Mouse (Mus musculus): ENCODE results near the gene Aqp2. TPM values are rescaled to one million over a fixed set of nuclear protein-coding genes. Genes with fewer than 3 reads are reported as not detected.
A peak's percentile ranks its signal among the peaks of the same experiment; 100 is the strongest.

The Aqp2 gene
- total RNA-seq, 2 experiments from 2014 or later = not detected

DNA sequence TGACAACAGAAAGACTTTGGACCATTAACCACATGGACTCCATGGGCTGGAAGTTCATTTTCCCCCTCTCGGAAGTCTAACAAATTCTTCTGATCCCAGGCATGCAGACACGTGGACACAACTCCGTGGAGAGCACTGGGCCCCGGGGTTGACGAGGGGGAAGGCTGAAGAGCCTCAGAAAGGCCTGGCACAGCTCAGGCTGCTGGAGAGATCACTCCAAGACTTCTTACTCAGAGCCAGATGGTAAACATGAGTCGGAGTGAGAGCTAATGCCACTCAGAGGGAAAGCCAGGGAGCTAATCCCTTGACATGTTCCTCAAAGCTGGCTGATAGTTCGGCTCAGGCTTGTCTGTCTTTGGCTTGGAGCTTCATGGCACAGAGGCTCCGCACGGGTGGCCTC, 36.4 kb downstream of the Aqp2 start:
- no peak for DNase-seq (ENCODE audit: low spot score in 2 of 2)

DNA sequence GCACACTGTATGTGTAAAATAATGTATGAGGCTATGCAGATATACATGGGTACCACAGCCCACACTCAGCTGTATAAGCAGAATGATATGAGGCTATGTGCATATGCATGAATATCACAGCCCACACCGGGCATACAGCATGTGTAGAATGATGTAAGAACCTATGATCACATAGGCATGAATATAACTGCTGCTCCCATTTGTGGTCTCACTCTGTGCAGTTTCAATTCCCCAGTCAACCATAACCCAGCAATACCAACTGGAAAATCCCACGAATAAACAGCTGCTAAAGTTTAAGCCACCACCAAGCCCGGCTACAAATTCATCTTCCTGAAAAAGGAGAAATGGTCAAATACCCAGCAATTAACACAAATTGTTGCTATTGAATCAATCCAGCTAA, 39.7 kb downstream of the Aqp2 start:
- no peak for DNase-seq (ENCODE audit: low spot score in 2 of 2)

DNA sequence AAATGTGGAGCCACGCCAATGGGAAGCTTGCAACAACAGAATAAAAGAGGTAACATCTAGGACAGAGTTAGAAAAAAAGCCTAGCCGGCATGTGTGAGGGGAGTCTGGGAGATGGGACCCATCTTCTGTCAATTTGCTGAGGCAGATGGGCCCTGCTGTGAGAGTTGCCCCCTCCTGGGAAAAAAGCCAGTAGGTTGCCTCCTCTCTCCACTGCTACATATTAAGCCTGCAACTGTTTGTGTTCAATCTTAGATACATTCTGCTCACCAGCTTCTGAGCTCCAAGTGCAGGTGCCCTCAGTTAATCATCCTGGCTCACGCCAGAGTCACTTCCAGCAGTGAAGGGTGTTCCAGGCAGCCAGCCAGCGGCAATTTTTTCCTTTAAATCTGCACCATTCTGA, 41.0 kb downstream of the Aqp2 start:
- DNase-seq (ENCODE audit: low spot score in 2 of 2) = peak; percentile 57 to 72

DNA sequence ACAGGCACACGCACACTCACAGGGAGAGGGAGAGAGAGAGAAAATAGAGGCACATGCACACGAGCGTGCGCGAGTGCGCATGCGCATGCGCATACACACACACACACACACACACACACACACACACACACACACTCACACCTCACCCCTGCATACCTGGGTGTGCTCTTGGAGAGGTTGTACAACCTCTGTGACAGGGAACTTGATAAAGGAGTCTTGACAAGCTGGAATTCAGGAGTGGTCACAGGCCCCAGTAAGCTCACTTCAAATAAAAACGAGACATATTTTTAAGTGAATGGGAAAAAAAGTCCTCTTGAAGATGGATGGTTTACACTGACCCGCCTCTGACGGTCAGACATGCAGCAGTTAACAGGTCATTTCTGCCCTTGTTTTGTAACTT, 43.2 kb downstream of the Aqp2 start:
- no peak for DNase-seq (ENCODE audit: low spot score in 2 of 2)

DNA sequence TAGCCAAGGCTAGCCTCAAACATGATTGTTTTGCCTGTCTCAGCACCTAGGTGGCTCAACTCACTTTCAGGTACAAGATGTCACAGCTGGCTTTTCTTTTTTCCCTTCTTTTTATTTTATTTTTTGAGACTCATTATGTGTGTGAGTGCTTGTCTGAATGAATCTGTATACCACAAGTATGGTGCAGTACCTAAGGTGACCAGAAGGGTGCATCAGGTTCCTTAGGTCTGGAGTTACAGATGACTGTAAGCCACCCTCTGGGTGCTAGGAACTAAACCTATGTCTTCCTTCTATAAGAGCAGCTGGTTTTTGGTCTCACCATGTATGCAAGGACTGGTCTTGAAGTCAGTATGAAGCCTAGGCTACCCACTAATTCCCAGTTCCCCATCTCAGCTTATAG, 52.8 kb downstream of the Aqp2 start:
- DNase-seq (ENCODE audit: low spot score in 2 of 2) = no peak

Other genes with a start within 250 kb of the Aqp2 start
- 10 to 100 TPM; 12.6 to 13.8 TPM for gene Fmnl3, start 208.6 kb upstream of the Aqp2 start, total RNA-seq (2021)
- 100 to 1,000 TPM; 357 to 369 TPM for gene Tmbim6, start 186.2 kb upstream of the Aqp2 start, total RNA-seq (2021)
- 10 to 100 TPM; 29.1 to 34.9 TPM for gene Nckap5l, start 121.3 kb upstream of the Aqp2 start, total RNA-seq (2021)
- 1 to 10 TPM; 4.3 to 5.0 TPM for gene Bcdin3d, start 104.3 kb upstream of the Aqp2 start, total RNA-seq (2021)
- 100 to 1,000 TPM; 145 to 153 TPM for gene Faim2, start 50.9 kb upstream of the Aqp2 start, total RNA-seq (2021)
- not detected for gene Aqp5, start 11.7 kb downstream of the Aqp2 start, total RNA-seq (2021)
- gene Aqp6, start 22.3 kb downstream of the Aqp2 start, total RNA-seq (2021) = under 1 TPM; 0.19 to 0.37 TPM
- 1 to 10 TPM; 7.6 to 8.7 TPM for gene Racgap1, start 72.6 kb downstream of the Aqp2 start, total RNA-seq (2021)
- 10 to 100 TPM; 37.3 to 41.3 TPM for gene Asic1, start 91.3 kb downstream of the Aqp2 start, total RNA-seq (2021)
- gene Smarcd1, start 123.1 kb downstream of the Aqp2 start, total RNA-seq (2021) = 100 to 1,000 TPM in 1 of 2 experiments, 10 to 100 TPM in 1; 96.1 to 106 TPM
- 1 to 10 TPM; 5.3 to 5.5 TPM for gene Gm17349, start 126.4 kb downstream of the Aqp2 start, total RNA-seq (2021)
- gene Gpd1, start 138.5 kb downstream of the Aqp2 start, total RNA-seq (2021) = 10 to 100 TPM; 76.3 to 83.1 TPM
- gene Cox14, start 146.6 kb downstream of the Aqp2 start, total RNA-seq (2021) = 100 to 1,000 TPM; 124 to 129 TPM
- gene Cers5, start 193.8 kb downstream of the Aqp2 start, total RNA-seq (2021) = 10 to 100 TPM; 32.6 to 39.3 TPM

All from layer of hippocampus, postnatal 14 days (tissue).